Mouse (Mus musculus) spleen, adult 2 months (tissue): Measurements from ENCODE around the gene Tead4. TPM values are rescaled to one million over a fixed set of nuclear protein-coding genes. Genes with fewer than 3 reads are reported as not detected.

ENCODE experiments used
- DNase-seq, 2 experiments: peaks; one replicate each; pipeline versions ENCODE4 v3.0.0 to v3.0.0-alpha.2; 2012 to 2021; ENCODE audit warnings: low spot score in 2 of 2, low read depth in 1 of 2
- H3K27ac ChIP-seq: fragments of 200-500 bp; 2 replicates; pipeline ENCODE4 v1.5.1; 2012; ENCODE audit warnings: low read length, inconsistent platforms; ENCODE audit not compliant: insufficient read depth
- H3K27me3 ChIP-seq: fragments of 200-500 bp; 2 replicates; pipeline ENCODE4 v1.6.1; 2012; ENCODE audit warnings: mild to moderate bottlenecking, moderate library complexity, low read length, inconsistent platforms; ENCODE audit not compliant: control insufficient read depth, insufficient read depth
- H3K36me3 ChIP-seq: fragments of 200-500 bp; 2 replicates; pipeline ENCODE4 v1.6.1; 2012; ENCODE audit warnings: mild to moderate bottlenecking, low read length, inconsistent platforms; ENCODE audit not compliant: control insufficient read depth, insufficient read depth
- H3K4me1 ChIP-seq: fragments of 200-500 bp; 2 replicates; pipeline ENCODE4 v1.6.1; 2011; ENCODE audit warnings: inconsistent platforms; ENCODE audit not compliant: control insufficient read depth, insufficient read depth, insufficient read length
- H3K4me3 ChIP-seq: fragments of 200-500 bp; 2 replicates; pipeline ENCODE4 v1.5.1; 2011; ENCODE audit warnings: mild to moderate bottlenecking, inconsistent platforms; ENCODE audit not compliant: insufficient read depth, insufficient read length; ENCODE audit errors: extremely low read depth
- CTCF ChIP-seq: fragments of 200-500 bp; IDR thresholded peaks from 2 replicates; pipeline ENCODE4 v1.5.1; 2011; ENCODE audit warnings: mild to moderate bottlenecking, inconsistent platforms; ENCODE audit not compliant: insufficient read depth, insufficient read length, insufficient replicate concordance; ENCODE audit errors: extremely low read depth
- POLR2A ChIP-seq: fragments of 200-500 bp; IDR thresholded peaks from 2 replicates; pipeline ENCODE4 v1.6.1; 2011; ENCODE audit warnings: low read depth, low read length, inconsistent platforms
- WGBS: fragments of 180-500 bp; shearing (Covaris S2); methylation state at CpG from one replicate; pipeline ENCODE4 v1.1.7; 2018; 5-methylcytosine and 5-hydroxymethylcytosine counted together
- polyA plus RNA-seq: library from polyadenylated mRNA; depleted of rRNA; stranded (reverse); fragments of >200 nt; gene quantifications from 2 replicates; pipeline ENCODE4 v1.2.3, GENCODE M21; 2012

Gene Tead4
- polyA plus RNA-seq, 1 experiment, result 0.67 TPM

GRCm38 (mm10) chr6:128291284-128291683 is 9.3 kb downstream of the Tead4 start:
- Histone ChIP-seq H3K4me3 (no peak overlapping the region), H3K4me1 (no peaks in the 10 kb centered on the region), H3K36me3 (no peaks in the 10 kb centered on the region), H3K27me3 (no peaks in the 10 kb centered on the region), H3K27ac (no peak overlapping the region)
- 90% methylated on average over 5 of the region's 5 CpGs for WGBS
- TF ChIP-seq POLR2A (no peak), CTCF (no peak)
- no peak for DNase-seq

- no peak overlapping the region for H3K27ac ChIP-seq
- no peak overlapping the region for H3K4me3 ChIP-seq
- no peak for DNase-seq
- H3K36me3 ChIP-seq, result no peaks in the 10 kb centered on the region
- WGBS, result 86% methylated on average over 6 of the region's 6 CpGs
- TF ChIP-seq CTCF, result no peak
- no peak for TF ChIP-seq POLR2A
- H3K27me3 ChIP-seq, result no peaks in the 10 kb centered on the region
- no peaks in the 10 kb centered on the region for H3K4me1 ChIP-seq
Measured at GRCm38 (mm10) chr6:128288681-128289080, 11.9 kb downstream of the Tead4 start.

- 12% methylated on average over 16 of the region's 16 CpGs for WGBS
- H3K27me3 ChIP-seq, result no peaks in the 10 kb centered on the region
- DNase-seq, result no peak
- TF ChIP-seq POLR2A (no peak), CTCF (no peak)
- H3K36me3 ChIP-seq, result no peaks in the 10 kb centered on the region
- H3K27ac ChIP-seq, result no peak overlapping the region
- no peaks in the 10 kb centered on the region for H3K4me1 ChIP-seq
- no peak overlapping the region for H3K4me3 ChIP-seq
Measured at GRCm38 (mm10) chr6:128285792-128286430, 14.7 kb downstream of the Tead4 start.

GRCm38 (mm10) chr6:128282126-128282525 is 18.5 kb downstream of the Tead4 start:
- no peaks in the 10 kb centered on the region for H3K27me3 ChIP-seq
- H3K4me1 ChIP-seq, result no peaks in the 10 kb centered on the region
- TF ChIP-seq CTCF (no peak), POLR2A (no peak)
- H3K36me3 ChIP-seq, result no peaks in the 10 kb centered on the region
- 84% methylated on average over 3 of the region's 3 CpGs for WGBS
- no peak overlapping the region for H3K27ac ChIP-seq
- H3K4me3 ChIP-seq, result no peak overlapping the region
- no peak for DNase-seq

GRCm38 (mm10) chr6:128280472-128281145 is 20.0 kb downstream of the Tead4 start:
- no peak overlapping the region for H3K27ac ChIP-seq
- DNase-seq, result no peak
- H3K36me3 ChIP-seq, result no peaks in the 10 kb centered on the region
- whole genome bisulfite sequencing, result 71% methylated on average over 14 of the region's 14 CpGs
- H3K27me3 ChIP-seq, result no peaks in the 10 kb centered on the region
- no peak overlapping the region for H3K4me3 ChIP-seq
- no peak for TF ChIP-seq CTCF
- TF ChIP-seq POLR2A, result no peak
- H3K4me1 ChIP-seq, result no peaks in the 10 kb centered on the region

GRCm38 (mm10) chr6:128279608-128280007 is 21.0 kb downstream of the Tead4 start:
- Histone ChIP-seq H3K4me3 (no peak overlapping the region), H3K27me3 (no peaks in the 10 kb centered on the region), H3K4me1 (no peaks in the 10 kb centered on the region), H3K27ac (no peak overlapping the region), H3K36me3 (no peaks in the 10 kb centered on the region)
- WGBS, result 59% methylated on average over 5 of the region's 5 CpGs
- DNase-seq, result no peak
- TF ChIP-seq CTCF, result no peak
- TF ChIP-seq POLR2A, result no peak

- H3K36me3 ChIP-seq, result no peaks in the 10 kb centered on the region
- no peak overlapping the region for H3K4me3 ChIP-seq
- TF ChIP-seq CTCF (no peak), POLR2A (no peak)
- no peaks in the 10 kb centered on the region for H3K4me1 ChIP-seq
- no peaks in the 10 kb centered on the region for H3K27me3 ChIP-seq
- 64% methylated on average over 4 of the region's 4 CpGs for WGBS
- H3K27ac ChIP-seq, result no peak overlapping the region
- no peak for DNase-seq
Measured at GRCm38 (mm10) chr6:128279099-128279498, 21.5 kb downstream of the Tead4 start.
